Mouse (Mus musculus) forelimb bud, embryonic 11.5 days (tissue): ENCODE data around the gene Pde4dip.

ENCODE experiments used
- DNase-seq: peaks from one replicate; pipeline ENCODE4 v3.0.0-alpha.2; 2012; ENCODE audit warnings: low read depth, low spot score

The Pde4dip gene

DNA sequence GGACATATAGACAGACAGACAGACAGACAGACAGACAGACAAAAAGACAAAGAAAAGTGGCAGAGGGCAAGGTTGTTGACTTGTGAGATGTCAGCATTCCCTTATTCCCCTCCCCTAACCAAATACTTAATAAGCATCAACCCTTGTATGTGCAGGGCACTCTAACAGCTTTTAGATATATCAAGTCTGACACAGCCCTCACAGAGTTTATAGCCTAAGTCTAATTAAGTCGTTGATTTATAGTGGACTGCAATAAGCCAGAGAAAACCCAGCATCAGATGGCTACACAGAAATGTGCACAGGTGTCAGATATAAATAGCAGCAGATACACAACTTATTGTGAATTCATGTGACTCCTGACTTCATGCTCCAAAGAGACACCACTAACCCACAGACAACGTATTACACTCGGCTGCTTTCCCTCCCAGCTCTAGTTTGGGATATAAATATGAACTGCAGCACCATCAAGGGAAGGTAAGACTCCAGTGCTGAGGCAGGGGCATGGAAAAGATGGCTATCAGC lies 87.3 kb downstream of the Pde4dip start:
- DNase-seq = no peak

DNA sequence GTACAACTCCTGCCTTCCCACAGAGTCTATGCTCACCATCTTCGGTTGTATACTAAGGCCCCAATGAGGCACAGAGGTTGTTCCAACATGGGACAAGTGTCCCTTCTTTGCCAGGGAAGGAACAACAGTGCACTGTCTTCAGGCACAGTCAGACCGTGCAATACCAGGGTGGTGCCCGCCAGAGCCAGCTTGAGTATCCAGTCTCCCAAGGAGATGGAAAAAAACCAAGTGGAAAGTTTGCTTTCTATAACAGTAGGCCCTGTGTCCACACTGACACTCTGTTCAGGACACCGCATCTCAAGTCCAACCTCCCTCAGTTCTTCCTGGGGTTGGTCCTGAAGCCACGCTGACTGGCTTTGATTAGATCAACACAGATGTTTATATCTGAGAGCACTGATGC lies 87.8 kb downstream of the Pde4dip start:
- DNase-seq = no peak

DNA sequence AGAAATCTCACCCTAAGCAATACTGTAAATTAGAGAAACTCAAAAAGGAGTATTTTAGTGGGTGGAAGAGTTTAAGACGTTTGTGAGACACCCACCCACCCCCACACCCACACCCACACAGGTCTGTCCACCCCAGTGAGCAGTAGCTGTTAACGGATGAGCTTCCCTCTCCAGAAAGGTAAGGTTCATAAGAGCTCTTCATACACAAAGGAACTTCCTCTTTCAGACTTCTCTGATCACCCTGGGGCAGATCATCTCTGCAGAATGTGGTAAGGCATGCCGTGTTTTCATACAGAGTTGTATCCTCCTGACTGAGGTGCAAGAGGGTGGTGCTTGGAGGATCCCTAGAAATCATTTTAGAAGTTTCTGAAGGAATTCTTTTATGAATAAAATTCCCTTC lies 88.5 kb downstream of the Pde4dip start:
- no peak for DNase-seq

DNA sequence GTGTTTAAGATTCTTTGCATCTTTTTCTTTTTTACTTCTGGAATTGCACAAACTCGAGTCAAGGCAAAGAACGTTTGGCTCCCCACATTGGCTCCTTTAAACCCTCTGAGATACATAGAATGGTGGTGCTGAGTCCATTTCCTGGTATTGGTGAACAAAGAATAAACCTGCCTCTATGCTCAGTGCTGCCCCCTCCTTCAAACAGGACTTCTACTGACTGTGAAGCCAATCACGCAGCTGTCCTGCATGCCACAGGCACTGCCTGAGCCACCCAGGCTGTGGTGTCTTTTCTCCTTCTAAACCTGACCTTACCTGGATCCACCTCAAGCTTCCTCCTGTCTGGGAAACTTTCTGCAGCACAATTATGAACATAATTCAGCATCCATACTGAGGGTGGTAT lies 89.2 kb downstream of the Pde4dip start:
- DNase-seq = no peak

DNA sequence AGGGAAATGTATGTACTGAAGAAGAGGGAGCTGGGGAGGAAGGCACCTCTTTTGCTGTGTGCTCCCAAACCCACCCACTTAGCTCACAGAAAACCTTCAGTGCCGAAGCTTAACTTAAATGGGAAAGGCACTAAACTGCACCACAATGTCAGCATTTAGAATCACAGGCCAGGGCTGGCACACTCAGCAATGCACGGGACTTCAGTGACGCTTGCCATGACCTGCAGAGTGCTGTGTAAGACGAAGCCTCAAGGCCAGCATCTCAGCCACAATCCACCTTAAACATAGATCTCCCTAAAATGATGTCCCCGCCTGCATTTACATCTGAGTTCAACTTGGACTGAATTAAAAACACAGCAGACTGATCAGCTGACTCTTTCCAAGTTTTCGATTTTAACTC lies 91.1 kb downstream of the Pde4dip start:
- DNase-seq = no peak

DNA sequence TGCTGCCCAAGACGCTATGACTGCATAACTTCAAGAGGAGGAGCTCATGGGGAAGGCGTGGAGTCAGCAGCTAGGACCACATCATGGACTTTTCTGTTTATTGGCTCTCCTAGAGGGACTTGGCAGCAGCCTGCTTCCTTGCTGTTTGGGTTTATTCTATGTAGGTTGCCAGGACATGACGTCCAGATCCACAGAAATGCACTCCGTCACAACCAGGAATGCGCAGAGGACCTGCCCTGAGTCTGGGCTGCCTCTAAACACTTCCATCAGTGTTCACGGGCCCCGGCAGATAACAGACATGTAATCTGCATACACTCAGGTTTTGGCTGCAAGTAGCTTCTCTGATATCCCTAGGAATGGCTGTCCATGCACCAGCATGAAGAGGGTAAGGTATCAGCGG lies 94.5 kb downstream of the Pde4dip start:
- DNase-seq = no peak

DNA sequence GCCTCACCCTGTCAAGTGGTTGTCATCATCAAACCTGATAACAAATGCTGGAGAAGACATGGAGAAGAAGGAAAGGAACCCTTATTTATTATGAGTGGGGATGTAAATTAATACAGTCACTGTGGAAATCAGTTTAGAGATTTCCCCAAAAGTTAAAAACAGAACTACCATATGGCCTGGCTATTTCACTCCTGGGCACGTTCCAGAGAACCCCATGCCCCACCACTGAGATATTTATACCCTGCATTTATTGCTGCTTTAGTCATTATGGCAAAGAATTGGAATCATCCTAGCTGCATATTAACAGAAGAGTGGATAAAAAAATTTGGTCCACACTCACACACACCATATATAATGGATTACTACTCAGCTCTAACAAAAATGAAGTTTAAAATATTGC lies 98.4 kb downstream of the Pde4dip start:
- no peak for DNase-seq

DNA sequence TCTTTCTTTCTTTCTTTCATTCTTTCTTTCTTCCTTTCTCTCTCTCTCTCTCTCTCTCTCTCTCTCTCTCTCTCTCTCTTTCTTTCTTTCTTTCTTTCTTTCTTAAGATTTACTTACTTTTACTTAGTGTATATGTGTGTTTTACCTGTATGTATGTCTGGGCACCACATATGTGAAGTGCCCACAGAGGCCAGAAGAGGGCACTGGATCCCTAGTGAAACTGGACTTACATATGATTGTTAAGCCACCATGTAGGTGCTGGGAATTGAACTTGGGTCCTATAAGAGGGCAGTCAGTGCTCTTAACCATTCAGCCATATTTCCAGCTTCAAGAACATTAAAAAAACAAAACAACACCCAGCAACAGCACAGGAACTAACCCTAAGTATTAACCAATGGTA lies 99.2 kb downstream of the Pde4dip start:
- no peak for DNase-seq

DNA sequence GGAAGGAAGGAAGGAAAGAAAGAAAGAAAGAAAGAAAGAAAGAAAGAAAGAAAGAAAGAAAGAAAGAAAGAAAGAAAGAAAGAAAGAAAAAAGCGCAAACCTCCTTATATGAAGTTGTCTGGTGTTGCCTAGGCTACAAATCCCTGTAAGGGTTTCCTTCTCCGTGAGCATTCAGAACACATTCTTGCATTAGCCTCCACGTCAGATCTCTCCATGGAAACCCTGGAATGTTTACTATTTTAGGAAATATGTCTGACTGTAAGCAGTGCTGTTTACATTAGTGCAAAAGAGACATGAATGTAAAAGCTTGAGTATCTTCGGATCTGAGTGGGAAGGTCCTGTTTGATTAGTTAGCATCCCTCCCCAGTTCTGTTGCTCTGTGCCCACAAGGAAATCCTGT lies 112.3 kb downstream of the Pde4dip start:
- DNase-seq = no peak

DNA sequence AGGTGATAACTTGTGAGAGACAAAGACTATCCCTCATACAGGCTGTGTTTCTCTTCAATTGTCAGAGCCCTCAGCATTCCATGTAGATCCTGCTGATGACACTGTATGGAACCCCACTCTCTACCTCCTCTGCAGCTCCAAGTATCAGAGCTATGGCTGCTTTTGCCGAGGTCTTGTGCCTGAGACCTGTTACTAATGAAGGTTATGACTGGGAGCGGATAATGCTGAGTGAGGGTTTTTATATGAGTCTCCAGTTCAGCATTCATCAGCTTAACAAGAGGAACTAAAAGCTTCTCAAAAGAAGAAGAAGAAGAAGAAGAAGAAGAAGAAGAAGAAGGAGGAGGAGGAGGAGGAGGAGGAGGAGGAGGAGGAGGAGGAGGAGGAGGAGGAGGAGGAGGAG lies 112.8 kb downstream of the Pde4dip start:
- DNase-seq = no peak

DNA sequence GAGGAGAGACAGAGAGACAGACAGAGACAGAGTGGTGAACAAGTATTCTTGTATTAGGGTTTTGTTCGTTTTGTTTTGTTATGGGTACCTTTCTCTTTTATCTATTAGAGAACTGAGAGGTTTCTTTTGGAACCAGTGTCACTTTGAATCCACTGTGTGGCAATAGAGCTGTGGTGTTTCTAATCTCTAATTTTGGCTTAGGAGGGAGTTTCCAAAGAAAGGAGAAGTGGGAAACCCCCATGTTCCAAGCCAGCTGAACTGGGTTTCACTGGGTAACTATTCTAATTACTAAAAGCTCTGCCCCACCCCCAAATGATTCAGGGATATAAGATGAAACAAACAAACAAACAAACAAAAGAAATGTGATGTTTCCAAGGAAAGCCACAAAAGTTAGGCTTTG lies 113.6 kb downstream of the Pde4dip start:
- no peak for DNase-seq

DNA sequence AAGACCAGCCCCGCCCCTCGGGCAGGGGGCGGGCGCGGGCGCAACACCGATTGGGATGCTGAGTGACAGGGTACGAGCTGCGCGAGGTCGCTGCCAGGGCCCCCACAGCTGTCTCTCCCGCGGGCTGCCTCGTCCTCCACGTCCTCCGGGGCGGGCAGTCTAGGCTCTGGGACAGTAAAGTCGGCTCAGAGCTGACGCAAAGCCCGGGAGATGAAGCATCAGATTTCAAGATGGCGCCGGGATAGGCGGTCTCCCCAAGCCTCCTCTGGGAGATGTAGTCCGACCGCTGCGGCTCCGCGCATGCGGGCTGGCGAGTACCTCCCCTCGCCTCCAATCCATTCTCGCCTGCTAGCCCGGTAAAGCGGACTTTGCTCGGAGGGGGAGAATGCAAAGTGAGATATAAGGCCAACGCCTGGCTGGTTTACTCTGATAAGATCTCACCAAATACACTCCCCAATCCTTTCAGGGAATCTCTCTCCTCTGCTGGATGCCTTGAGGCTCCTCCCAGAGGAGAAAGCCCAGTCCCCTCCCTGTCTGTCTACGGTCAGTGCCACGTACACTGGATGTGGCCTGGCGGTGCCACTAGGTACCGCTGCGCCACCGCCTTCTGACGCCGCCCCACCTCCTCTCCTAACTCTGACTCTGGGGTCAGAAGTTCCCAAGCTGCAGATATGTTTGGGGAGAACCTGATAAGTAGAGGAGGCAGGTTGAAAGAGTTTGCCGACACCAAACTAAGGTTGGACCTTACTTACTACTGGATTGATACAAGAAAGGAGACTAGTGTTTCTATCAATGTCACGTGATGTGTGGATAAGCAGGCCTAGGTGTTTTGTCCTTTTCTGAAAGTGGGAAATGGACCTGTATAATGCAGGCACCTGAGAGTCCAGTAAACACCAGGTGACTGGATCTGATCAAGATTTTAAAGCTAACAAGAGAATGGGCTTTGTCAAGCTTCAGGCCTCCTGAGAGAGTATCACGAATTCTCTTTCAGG lies 120.4 kb downstream of the Pde4dip start:
- peak; percentile 96 for DNase-seq

DNA sequence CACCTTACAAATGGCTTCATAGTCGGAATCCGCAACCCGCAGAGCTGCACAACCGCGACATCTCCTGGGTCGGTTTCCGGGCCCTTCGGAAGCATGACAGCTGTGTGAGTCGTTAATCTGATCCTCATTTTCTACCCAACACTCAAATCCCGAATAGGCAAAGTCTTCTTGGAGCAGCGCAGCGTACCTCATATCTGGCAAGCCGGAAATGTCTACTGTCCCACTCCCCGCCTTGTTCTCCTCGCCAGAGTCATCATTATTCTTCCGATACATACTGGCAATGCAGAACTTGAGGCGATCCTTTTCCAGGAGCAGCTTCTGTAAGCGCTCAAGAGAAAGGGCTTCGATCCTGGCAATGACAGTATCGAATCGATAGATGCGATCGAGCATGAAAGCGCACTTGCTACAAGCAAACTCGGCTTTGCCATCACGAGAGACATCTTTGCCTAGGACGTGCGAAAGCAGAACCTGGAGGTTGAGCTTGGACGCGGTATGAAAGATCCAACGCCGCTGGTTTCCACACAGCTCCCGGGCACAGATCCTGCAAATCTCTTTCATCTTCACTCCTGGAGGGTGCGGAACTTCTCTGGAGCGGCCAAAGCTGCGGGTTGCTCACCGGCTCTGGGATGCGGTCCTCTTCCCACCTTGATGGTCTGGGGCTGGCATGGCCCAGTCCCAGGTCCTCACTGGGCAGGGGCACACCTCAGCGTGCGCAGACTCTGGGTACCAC lies 121.3 kb downstream of the Pde4dip start:
- peak; percentile 30 for DNase-seq

DNA sequence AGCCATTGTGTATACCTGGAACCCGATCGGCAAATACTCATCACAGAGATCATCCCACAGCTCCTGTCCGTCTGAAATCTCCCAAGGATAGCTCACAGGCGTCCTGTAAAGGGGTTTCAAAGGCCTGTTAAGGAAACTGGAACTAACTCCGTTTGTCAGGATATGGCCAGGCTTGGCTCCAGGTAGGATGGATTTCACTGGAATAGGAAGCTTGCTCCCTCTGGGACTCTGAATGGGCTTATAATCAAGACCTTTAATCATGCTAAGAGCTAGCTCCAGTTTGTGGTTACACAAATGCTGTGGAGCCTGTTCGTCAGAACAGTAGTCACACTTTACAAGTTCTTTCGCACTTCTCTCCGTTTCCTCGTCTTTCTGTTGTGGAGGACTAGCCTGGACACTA lies 122.0 kb downstream of the Pde4dip start:
- no peak for DNase-seq

DNA sequence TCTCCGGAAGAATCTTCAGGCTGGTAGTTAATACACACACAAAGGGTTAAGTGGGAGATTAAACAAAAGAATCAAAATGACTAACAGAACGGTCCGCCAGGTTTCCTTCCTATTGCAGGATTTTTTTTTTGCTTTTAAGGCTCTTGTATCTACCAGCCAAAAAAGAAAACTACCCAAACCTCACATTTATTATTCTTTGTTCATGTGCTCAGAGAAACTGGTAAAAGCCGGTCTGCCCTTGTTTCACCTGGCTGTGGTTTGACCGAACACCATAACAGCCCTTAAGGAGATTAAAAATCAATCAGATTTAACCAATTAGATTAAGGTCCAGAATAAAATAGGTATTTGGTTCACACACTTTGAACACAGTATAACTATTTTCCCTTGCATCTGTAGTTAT lies 124.4 kb downstream of the Pde4dip start:
- no peak for DNase-seq

DNA sequence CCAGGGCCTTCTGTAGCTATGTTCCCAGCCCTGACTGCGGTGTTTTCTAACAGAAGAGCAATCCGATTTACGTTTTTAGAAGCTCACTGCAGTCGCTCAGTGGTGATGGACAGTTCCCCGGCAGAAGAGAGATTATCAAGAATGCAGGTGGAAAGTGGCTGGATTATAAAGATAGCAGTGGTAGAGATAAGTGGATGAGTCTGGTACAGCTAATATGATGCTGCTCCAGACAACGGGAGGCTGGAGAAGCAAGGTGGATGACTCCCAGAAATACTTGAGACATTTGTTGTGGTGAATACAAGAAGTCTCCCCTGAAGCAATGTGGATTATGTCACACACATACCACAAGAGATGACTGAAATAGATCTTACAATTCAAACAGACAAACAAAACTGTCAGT lies 126.6 kb downstream of the Pde4dip start:
- DNase-seq = no peak

DNA sequence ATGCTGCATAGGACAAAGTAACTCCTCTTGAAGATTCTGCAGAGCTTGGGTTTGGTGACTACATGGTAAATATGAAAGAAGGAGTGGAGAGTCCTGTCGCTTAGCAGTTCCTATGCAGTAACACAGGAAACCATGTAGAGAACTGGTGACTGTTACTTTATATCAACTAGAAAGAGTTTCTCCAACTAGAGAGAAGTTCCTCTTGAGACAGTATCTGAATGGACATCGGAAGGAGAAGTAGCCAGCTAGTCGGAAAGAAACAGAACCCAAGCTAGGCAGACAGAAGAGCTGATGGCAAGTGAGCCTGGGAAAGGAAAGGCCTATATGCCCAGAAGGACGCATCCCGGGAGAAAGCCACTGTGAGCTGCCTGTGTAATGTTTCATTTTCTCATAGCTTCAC lies 127.3 kb downstream of the Pde4dip start:
- DNase-seq = no peak

DNA sequence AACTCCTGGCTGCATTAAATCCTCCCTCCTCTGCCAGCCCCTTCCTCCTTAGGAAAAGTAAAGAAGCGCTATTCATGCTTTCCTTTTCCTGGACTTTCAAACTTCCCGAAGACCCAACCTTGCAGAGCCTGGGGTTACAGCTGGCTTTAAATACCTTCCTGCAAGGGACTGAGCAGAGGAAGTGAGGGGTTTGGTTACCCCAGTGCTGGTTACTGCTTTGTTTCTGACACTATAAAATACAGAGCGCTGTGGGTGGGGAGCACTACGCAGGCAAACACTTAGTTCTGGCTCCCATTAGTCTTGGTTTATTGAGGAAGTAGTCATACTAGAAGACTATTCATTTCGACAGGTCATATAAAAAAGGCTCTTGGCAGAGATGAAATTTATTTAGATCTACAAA lies 128.7 kb downstream of the Pde4dip start:
- DNase-seq = peak; percentile 77

DNA sequence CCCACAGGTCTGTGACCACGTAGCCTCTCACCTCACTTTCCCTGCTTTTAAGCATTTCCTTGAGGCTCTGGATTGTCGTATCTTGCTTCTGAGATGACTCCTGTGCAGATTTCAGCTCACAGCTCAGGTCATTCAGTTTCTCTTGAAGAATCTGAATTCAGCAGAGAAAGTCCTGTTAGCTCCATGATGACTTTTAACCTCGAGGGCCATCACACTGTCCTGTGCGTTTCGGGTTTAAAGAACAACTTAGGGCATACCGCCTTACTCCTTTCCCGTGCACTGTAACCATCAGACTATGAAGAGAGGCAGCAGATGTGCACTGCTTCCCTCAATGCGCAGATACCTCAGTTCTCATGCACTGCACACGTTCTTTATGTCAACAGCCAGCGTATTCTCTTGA lies 131.0 kb downstream of the Pde4dip start:
- DNase-seq = no peak

DNA sequence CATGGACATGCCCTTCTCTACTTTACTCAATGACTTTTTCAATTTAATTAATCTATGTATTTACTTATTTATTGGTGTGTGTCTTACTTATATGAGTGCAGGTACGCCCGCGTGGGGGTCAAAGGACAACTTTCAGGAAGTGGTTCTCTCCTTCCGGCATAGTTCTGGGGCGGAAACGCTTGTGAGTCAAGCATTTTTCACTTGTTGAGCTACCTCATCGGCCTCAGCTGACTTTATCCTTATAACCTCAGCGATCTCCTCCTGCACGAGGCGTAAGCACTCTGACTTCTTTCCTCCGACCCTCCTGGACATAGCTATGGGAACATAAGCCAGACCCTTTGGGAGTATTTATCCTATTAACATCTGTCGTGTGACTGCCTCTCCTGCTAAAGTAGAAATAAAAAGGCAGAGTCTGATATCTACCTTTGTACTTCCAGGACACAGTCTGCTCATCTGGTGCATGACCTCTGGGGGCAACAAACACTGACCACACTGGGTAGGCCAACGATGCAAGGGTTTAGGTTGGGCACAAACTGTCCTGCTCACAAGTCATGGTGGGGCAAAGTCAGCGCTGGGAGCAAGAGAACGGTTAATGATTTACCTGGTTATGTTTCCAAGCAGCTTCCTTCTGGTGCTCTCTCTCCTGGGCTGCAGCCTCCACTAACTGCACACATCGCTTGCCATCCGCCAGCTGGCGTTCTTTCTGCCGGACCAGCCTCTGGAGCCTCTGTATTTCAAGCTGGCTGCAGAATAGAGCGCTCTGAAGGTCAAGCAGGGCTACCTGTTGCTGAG lies 132.0 kb downstream of the Pde4dip start:
- DNase-seq = no peak

DNA sequence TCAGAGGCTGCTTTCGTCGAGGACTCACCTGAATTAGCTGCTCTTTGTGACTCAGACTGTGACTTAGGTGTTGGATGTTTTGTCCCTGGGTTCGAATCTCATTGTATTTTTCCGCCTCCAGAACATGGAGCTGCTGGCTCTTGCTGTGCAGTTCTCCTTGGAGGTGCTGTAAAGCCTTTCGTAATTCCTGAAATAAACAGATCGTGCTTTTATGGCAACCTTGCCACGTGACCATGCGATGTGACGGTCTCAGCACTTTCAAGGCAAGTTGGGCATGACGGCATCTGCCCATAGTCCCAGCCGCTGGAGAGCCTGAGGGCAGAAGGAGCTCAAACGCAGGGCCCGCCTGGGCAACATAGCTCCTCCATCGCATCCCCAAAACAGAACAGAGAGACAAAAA lies 133.1 kb downstream of the Pde4dip start:
- no peak for DNase-seq

DNA sequence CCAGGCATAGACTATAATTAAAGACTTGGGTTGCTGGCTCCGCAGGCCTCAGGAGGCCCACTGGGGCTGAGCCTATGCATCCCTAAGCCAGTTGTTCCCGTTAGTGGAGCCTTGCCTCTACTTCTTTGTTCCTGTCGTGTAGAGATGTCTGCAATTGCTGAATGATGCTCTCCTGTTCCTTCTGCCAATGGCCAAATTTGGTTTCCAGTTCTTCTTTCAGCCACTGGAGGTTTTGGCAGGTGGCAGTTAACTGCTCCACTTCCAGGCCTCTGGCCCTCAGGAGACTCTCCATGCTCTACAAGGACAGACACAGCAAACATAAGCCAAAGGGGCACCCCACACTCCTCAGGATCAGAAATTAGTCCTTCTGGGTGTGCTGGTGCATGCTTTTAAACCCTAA lies 135.6 kb downstream of the Pde4dip start:
- no peak for DNase-seq
